Mouse (Mus musculus) ES-E14 (cell line): Measurements from ENCODE around the gene Rprd1b.

Experiments used
- CHD2 ChIP-seq: IDR thresholded peaks from 2 replicates; pipeline ENCODE4 v1.6.1; 2014; ENCODE audit warnings: mild to moderate bottlenecking, low read depth, low read length, inconsistent platforms
- HCFC1 ChIP-seq: IDR thresholded peaks from 2 replicates; pipeline ENCODE4 v1.6.1; 2012; ENCODE audit warnings: low read length, inconsistent platforms, borderline replicate concordance; ENCODE audit not compliant: insufficient read depth
- MAFK ChIP-seq: IDR thresholded peaks from 2 replicates; pipeline ENCODE4 v1.6.1; 2014; ENCODE audit warnings: mild to moderate bottlenecking, low read depth, low read length, inconsistent platforms; ENCODE audit not compliant: insufficient read depth
- ZNF384 ChIP-seq: IDR thresholded peaks from 2 replicates; pipeline ENCODE4 v1.6.1; 2012; ENCODE audit warnings: low read depth, low read length, inconsistent platforms

DNA sequence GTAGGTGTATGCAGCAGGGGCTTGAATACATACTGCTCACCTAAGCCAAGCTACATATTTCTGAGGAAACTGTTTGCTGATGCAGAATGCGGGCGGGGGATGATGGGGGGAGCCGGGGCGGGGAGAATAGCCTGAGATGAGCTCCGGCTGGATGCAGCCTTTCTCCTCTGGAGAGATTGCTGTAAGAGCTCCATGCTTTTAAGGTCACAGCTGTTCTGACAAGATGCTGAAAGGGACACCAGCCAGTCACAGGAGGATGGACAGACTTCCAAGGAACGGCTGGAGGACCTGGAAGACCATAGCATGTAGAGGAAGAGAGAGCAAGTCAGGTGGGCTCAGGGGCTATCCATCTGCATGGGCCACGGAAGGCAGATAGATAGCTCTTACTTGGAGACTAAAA is 66.0 kb downstream of the Rprd1b start:
- TF ChIP-seq MAFK (no peak), CHD2 (no peak), HCFC1 (no peak), ZNF384 (no peak)
